Mouse (Mus musculus) stomach, embryonic 16.5 days (tissue): ENCODE data around the gene Klk6. TPM values are rescaled to one million over a fixed set of nuclear protein-coding genes. Genes with fewer than 3 reads are reported as not detected.

Experiments
- ATAC-seq: fragments of 200-750 bp; cut with Nextera tagmentation; 2 replicates; pipeline ENCODE4 v1.8.0; 2017; ENCODE audit warnings: moderate number of reproducible peaks, moderate TSS enrichment; ENCODE audit not compliant: insufficient read depth, low FRiP score
- H3K27ac ChIP-seq: fragments of 300-500 bp; sonication (generic); 2 replicates; pipeline ENCODE4 v1.5.1; 2014; ENCODE audit warnings: low read length
- H3K27me3 ChIP-seq: fragments of 300-500 bp; sonication (generic); 2 replicates; pipeline ENCODE4 v1.6.1; 2014; ENCODE audit warnings: low read length, control low read depth, mixed read lengths; ENCODE audit not compliant: control insufficient read depth, insufficient read depth
- H3K36me3 ChIP-seq: fragments of 300-500 bp; sonication (generic); 2 replicates; pipeline ENCODE4 v1.6.1; 2014; ENCODE audit warnings: low read length; ENCODE audit not compliant: control insufficient read depth, insufficient read depth
- H3K4me1 ChIP-seq: fragments of 300-500 bp; sonication (generic); 2 replicates; pipeline ENCODE4 v1.6.1; 2014; ENCODE audit warnings: low read length, control low read depth, mixed read lengths; ENCODE audit not compliant: control insufficient read depth, insufficient read depth
- H3K4me2 ChIP-seq: fragments of 300-500 bp; sonication (generic); 2 replicates; pipeline ENCODE4 v1.6.1; 2014; ENCODE audit warnings: low read depth, low read length, mixed read lengths
- H3K4me3 ChIP-seq: fragments of 300-500 bp; sonication (generic); replicated peaks from 2 replicates; pipeline ENCODE4 v1.5.1; 2014; ENCODE audit warnings: mild to moderate bottlenecking, low read length
- H3K9ac ChIP-seq: fragments of 300-500 bp; sonication (generic); 2 replicates; pipeline ENCODE4 v1.6.1; 2014; ENCODE audit warnings: low read length
- H3K9me3 ChIP-seq: fragments of 300-500 bp; sonication (generic); replicated peaks from 2 replicates; pipeline ENCODE4 v1.6.1; 2016; ENCODE audit warnings: low read length, control low read depth; ENCODE audit not compliant: control insufficient read depth
- WGBS: fragments of 180-500 bp; shearing (Covaris S2); extraction: QIAGEN DNeasy Blood & Tissue Kit; methylation state at CpG from one replicate; pipeline ENCODE4 v1.1.7; 2014; 5-methylcytosine and 5-hydroxymethylcytosine counted together
- polyA plus RNA-seq: library from polyadenylated mRNA; unstranded; fragments of >200 nt; fragmentation: Nextera tagmentation; extraction: Ambion mirVana; gene quantifications from 2 replicates; pipeline ENCODE4 v1.2.1, GENCODE M21; 2015

Klk6 gene
- polyA plus RNA-seq, 1 experiment from 2014 or later, result 0.30 TPM

GRCm38 (mm10) chr7:43781541-43781940 is 42.8 kb upstream of the Klk6 start:
- WGBS, result 80% methylated on average over 11 of the region's 11 CpGs
- no peak for ATAC-seq

GRCm38 (mm10) chr7:43782275-43783265 is 41.7 kb upstream of the Klk6 start:
- Histone ChIP-seq H3K4me1 (peaks cover 8% of the 10 kb centered on the region; the same call in 1 of the 2 replicates), H3K27me3 (no peaks in the 10 kb centered on the region), H3K36me3 (no peaks in the 10 kb centered on the region), H3K4me2 (peak overlapping the region; percentile 82), H3K4me3 (peak overlapping the region; percentile 42), H3K9ac (peak overlapping the region; percentile 69), H3K9me3 (no peaks in the 10 kb centered on the region), H3K27ac (peak overlapping the region; percentile 55; the same call in 1 of the 2 replicates)
- ATAC-seq, result peak; percentile 74
- WGBS, result 7% methylated on average over 36 of the region's 36 CpGs

More at GRCm38 (mm10) chr7:43781541-43781940, 42.8 kb upstream of the Klk6 start:
- Histone ChIP-seq H3K4me2 (peak overlapping the region; percentile 12; the same call in 1 of the 2 replicates), H3K27me3 (no peaks in the 10 kb centered on the region), H3K4me1 (peaks cover 8% of the 10 kb centered on the region; the same call in 1 of the 2 replicates), H3K36me3 (no peaks in the 10 kb centered on the region), H3K9ac (no peak overlapping the region), H3K27ac (no peak overlapping the region; the same call in 1 of the 2 replicates), H3K9me3 (no peaks in the 10 kb centered on the region), H3K4me3 (peak overlapping the region; percentile 13; the same call in 1 of the 2 replicates)

- Histone ChIP-seq H3K4me3 (no peak overlapping the region), H3K4me2 (no peak overlapping the region), H3K27me3 (no peaks in the 10 kb centered on the region), H3K9me3 (no peaks in the 10 kb centered on the region), H3K4me1 (peaks cover 8% of the 10 kb centered on the region; the same call in 1 of the 2 replicates), H3K27ac (no peak overlapping the region), H3K9ac (no peak overlapping the region), H3K36me3 (no peaks in the 10 kb centered on the region)
- WGBS, result 82% methylated on average over 1 of the region's 1 CpGs
- ATAC-seq, result no peak
These were observed 39.0 kb upstream of the Klk6 start for GRCm38 (mm10) chr7:43785286-43785685.

- no peak overlapping the region for H3K4me3 ChIP-seq
- H3K27ac ChIP-seq, result no peak overlapping the region
- no peaks in the 10 kb centered on the region for H3K36me3 ChIP-seq
- WGBS, result 59% methylated on average over 3 of the region's 3 CpGs
- no peaks in the 10 kb centered on the region for H3K27me3 ChIP-seq
- peaks cover under 1% of the 10 kb centered on the region; the same call in 1 of the 2 replicates for H3K4me1 ChIP-seq
- ATAC-seq, result no peak
- no peak overlapping the region for H3K4me2 ChIP-seq
- H3K9me3 ChIP-seq, result no peaks in the 10 kb centered on the region
- no peak overlapping the region for H3K9ac ChIP-seq
These were observed 36.2 kb upstream of the Klk6 start for GRCm38 (mm10) chr7:43788096-43788495.

- Histone ChIP-seq H3K4me3 (no peak overlapping the region), H3K36me3 (no peaks in the 10 kb centered on the region), H3K27ac (no peak overlapping the region), H3K4me2 (no peak overlapping the region), H3K9ac (no peak overlapping the region), H3K9me3 (no peaks in the 10 kb centered on the region), H3K27me3 (no peaks in the 10 kb centered on the region), H3K4me1 (no peaks in the 10 kb centered on the region)
- 53% methylated on average over 2 of the region's 2 CpGs for WGBS
- no peak for ATAC-seq
These were observed 35.0 kb upstream of the Klk6 start for GRCm38 (mm10) chr7:43789295-43789694.

- no peaks in the 10 kb centered on the region for H3K4me1 ChIP-seq
- no peak within 1 kb of the TSS for H3K4me3 ChIP-seq
- H3K36me3 ChIP-seq, result no peaks in the 10 kb centered on the region
- WGBS, result 69% methylated on average over 7 of the region's 7 CpGs
- H3K27ac ChIP-seq, result no peak within 1 kb of the TSS
- H3K27me3 ChIP-seq, result no peaks in the 10 kb centered on the region
- no peak for ATAC-seq
- no peak within 1 kb of the TSS for H3K9ac ChIP-seq
- no peak within 1 kb of the TSS for H3K4me2 ChIP-seq
- H3K9me3 ChIP-seq, result no peaks in the 10 kb centered on the region
These were observed 32.7 kb upstream of the Klk6 start, which contains the start of gene Klk9 for GRCm38 (mm10) chr7:43791591-43791990. TSS of gene Klk9 (plus strand) at chr7:43791891.

- H3K27ac ChIP-seq, result no peak overlapping the region
- H3K36me3 ChIP-seq, result no peaks in the 10 kb centered on the region
- peak overlapping the region; percentile 66 for H3K4me3 ChIP-seq
- H3K27me3 ChIP-seq, result no peaks in the 10 kb centered on the region
- peak overlapping the region; percentile 86 for H3K4me2 ChIP-seq
- ATAC-seq, result peak; percentile 27; the same call in 1 of the 2 replicates
- 4% methylated on average over 8 of the region's 8 CpGs for WGBS
- H3K9me3 ChIP-seq, result no peaks in the 10 kb centered on the region
- H3K4me1 ChIP-seq, result peaks cover 3% of the 10 kb centered on the region; the same call in 1 of the 2 replicates
- H3K9ac ChIP-seq, result peak overlapping the region; percentile 72
These were observed 27.9 kb upstream of the Klk6 start for GRCm38 (mm10) chr7:43796355-43796754.

GRCm38 (mm10) chr7:43797333-43797769 is 26.9 kb upstream of the Klk6 start, which contains the start of gene Klk8:
TSS of gene Klk8 (plus strand) at chr7:43797577.
- Histone ChIP-seq H3K4me3 (peak within 1 kb of the TSS; percentile 66), H3K4me1 (peaks cover 3% of the 10 kb centered on the region; the same call in 1 of the 2 replicates), H3K9me3 (no peaks in the 10 kb centered on the region), H3K4me2 (peak within 1 kb of the TSS; percentile 86), H3K36me3 (no peaks in the 10 kb centered on the region), H3K27me3 (no peaks in the 10 kb centered on the region), H3K27ac (peak within 1 kb of the TSS; percentile 47; the same call in 1 of the 2 replicates), H3K9ac (peak within 1 kb of the TSS; percentile 72)
- WGBS, result under 1% methylated on average over 28 of the region's 28 CpGs
- peak; percentile 23; the same call in 1 of the 2 replicates for ATAC-seq
